Mouse (Mus musculus) forebrain, embryonic 12.5 days (tissue): ENCODE measurements around the gene Ttc8. TPM values are rescaled to one million over a fixed set of nuclear protein-coding genes. Genes with fewer than 3 reads are reported as not detected.
A peak's percentile ranks its signal among the peaks of the same experiment; 100 is the strongest.

ENCODE experiments used
- ATAC-seq: fragments of 200-750 bp; cut with Nextera tagmentation; 2 replicates; pipeline ENCODE4 v1.8.0; 2017; ENCODE audit warnings: moderate TSS enrichment; ENCODE audit not compliant: low FRiP score
- H3K27ac ChIP-seq: fragments of 300-500 bp; sonication (generic); 2 replicates; pipeline ENCODE4 v1.5.1; 2016; ENCODE audit warnings: mild to moderate bottlenecking
- H3K27me3 ChIP-seq: fragments of 300-500 bp; sonication (generic); 2 replicates; pipeline ENCODE4 v1.6.1; 2016; ENCODE audit warnings: mild to moderate bottlenecking
- H3K36me3 ChIP-seq: fragments of 300-500 bp; sonication (generic); replicated peaks from 2 replicates; pipeline ENCODE4 v1.6.1; 2016; ENCODE audit warnings: mild to moderate bottlenecking
- H3K4me1 ChIP-seq: fragments of 300-500 bp; sonication (generic); 2 replicates; pipeline ENCODE4 v1.6.1; 2016
- H3K4me2 ChIP-seq: fragments of 300-500 bp; sonication (generic); 2 replicates; pipeline ENCODE4 v1.6.1; 2016; ENCODE audit warnings: mild to moderate bottlenecking, moderate library complexity
- H3K4me3 ChIP-seq: fragments of 300-500 bp; sonication (generic); replicated peaks from 2 replicates; pipeline ENCODE4 v1.5.1; 2016; ENCODE audit warnings: mild to moderate bottlenecking
- H3K9ac ChIP-seq: fragments of 300-500 bp; sonication (generic); 2 replicates; pipeline ENCODE4 v1.6.1; 2016; ENCODE audit warnings: mild to moderate bottlenecking
- H3K9me3 ChIP-seq: fragments of 300-500 bp; sonication (generic); 2 replicates; pipeline ENCODE4 v1.6.1; 2016
- WGBS: fragments of 180-500 bp; shearing (Covaris S2); methylation state at CpG from one replicate; pipeline ENCODE4 v1.1.7; 2016; 5-methylcytosine and 5-hydroxymethylcytosine counted together
- polyA plus RNA-seq: library from polyadenylated mRNA; unstranded; fragments of >200 nt; fragmentation: Nextera tagmentation; extraction: Ambion mirVana; gene quantifications from 2 replicates; pipeline ENCODE4 v1.2.1, GENCODE M21; 2016

Gene Ttc8
- polyA plus RNA-seq, 1 experiment from 2014 or later: 44.9 TPM

DNA sequence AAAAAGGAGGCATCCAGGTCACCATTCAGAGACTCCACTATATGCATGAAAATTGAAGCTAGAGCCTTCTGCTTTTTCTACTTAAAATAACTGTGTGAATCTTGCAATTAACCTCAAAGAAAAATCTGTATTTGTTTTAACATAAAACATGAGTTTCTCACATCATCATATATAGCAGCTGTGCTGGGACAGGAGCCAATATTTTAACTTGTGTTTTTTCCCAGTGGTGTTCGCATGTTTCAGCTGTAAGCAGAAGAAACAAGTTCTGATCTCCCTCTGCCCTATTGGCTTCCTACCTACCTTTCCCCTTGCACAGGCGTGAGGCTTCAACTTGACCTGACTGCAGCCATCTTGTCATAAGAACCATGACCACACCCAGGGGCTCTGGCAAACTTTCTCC is 64.4 kb downstream of the Ttc8 start:
- Histone ChIP-seq H3K4me1 (no peaks in the 10 kb centered on the region), H3K4me3 (no peak overlapping the region), H3K27me3 (no peaks in the 10 kb centered on the region), H3K4me2 (no peak overlapping the region), H3K27ac (no peak overlapping the region), H3K9me3 (no peaks in the 10 kb centered on the region), H3K36me3 (peaks cover 28% of the 10 kb centered on the region), H3K9ac (no peak overlapping the region)
- 92% methylated on average over 2 of the region's 2 CpGs for WGBS
- ATAC-seq: no peak

- Histone ChIP-seq H3K4me2 (no peak overlapping the region), H3K9me3 (no peaks in the 10 kb centered on the region), H3K27me3 (no peaks in the 10 kb centered on the region), H3K4me1 (peaks cover 16% of the 10 kb centered on the region), H3K36me3 (no peaks in the 10 kb centered on the region), H3K27ac (peak overlapping the region; percentile 43), H3K9ac (no peak overlapping the region), H3K4me3 (no peak overlapping the region)
- WGBS: 42% methylated on average over 2 of the region's 2 CpGs
- no peak for ATAC-seq
Observed at GRCm38 (mm10) chr12:98991076-98991829, 70.9 kb downstream of the Ttc8 start.

DNA sequence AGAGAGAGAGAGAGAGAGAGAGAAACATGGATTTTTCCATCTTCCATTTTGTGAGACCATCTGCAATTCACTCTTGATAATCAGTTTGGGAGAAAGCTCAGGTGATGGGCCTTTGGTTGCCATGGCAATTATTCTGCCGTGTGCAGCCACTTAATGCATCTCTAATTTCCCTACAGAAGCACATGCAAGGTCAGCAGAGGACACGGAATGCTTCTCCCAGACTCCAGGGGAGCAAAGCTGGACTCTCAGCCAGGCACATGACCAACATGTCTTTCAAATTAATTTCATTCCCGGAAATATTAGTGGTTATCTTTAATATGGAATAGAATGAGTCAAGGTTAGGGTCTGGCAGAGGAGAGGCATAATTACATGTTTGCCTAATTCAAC is 71.4 kb downstream of the Ttc8 start:
- H3K4me1 ChIP-seq: peaks cover 22% of the 10 kb centered on the region
- H3K9me3 ChIP-seq: no peaks in the 10 kb centered on the region
- no peaks in the 10 kb centered on the region for H3K36me3 ChIP-seq
- ATAC-seq: peak; percentile 53; the same call in 1 of the 2 replicates
- no peak overlapping the region for H3K9ac ChIP-seq
- H3K4me2 ChIP-seq: no peak overlapping the region
- H3K27me3 ChIP-seq: no peaks in the 10 kb centered on the region
- WGBS: 75% methylated on average over 3 of the region's 3 CpGs
- H3K4me3 ChIP-seq: no peak overlapping the region
- H3K27ac ChIP-seq: peak overlapping the region; percentile 43

DNA sequence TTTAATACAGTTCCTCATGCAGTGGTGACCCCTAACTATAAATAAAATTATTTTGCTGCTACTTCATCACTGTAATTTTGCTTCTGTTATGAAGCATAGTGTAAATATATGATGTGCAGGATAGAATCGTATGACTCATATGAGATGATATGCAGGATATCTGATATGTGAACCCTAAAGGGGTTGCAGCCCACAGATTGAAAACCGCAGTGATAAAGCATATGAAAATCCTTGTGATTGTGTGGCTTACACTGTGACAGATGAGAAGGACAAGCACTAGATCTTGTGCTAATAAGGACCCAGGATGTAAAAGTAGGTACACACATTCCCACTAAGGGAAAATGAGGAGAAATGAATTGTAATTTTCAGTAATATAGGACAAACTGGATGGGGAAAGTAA is 73.4 kb downstream of the Ttc8 start:
- ATAC-seq: no peak
- Histone ChIP-seq H3K9ac (no peak overlapping the region), H3K36me3 (no peaks in the 10 kb centered on the region), H3K4me3 (no peak overlapping the region), H3K4me1 (peaks cover 25% of the 10 kb centered on the region), H3K27ac (no peak overlapping the region), H3K4me2 (no peak overlapping the region), H3K27me3 (no peaks in the 10 kb centered on the region), H3K9me3 (no peaks in the 10 kb centered on the region)
- WGBS: 98% methylated on average over 2 of the region's 2 CpGs

DNA sequence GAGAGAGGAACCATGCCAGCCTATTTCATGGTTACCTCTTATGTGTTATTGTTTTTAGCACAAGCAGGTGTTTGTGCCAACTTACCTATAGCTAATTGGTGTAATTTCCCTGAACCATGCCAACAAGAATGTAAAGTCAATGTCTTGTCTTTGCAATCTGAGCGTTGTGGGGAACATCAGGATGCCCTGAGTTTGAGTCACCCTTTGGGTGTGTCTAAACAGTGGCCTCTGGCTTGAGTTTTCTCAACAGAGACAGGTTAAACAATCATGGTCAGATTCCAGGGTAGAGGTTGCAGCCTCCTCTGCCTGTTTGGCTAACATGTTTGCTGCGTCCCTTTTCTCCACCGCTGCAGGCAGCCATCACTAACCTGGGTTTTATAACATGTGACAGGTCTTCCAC is 74.0 kb downstream of the Ttc8 start:
- Histone ChIP-seq H3K4me3 (no peak overlapping the region), H3K27me3 (no peaks in the 10 kb centered on the region), H3K9ac (no peak overlapping the region), H3K4me2 (no peak overlapping the region), H3K4me1 (peaks cover 25% of the 10 kb centered on the region), H3K27ac (no peak overlapping the region), H3K9me3 (no peaks in the 10 kb centered on the region), H3K36me3 (no peaks in the 10 kb centered on the region)
- 95% methylated on average over 3 of the region's 3 CpGs for WGBS
- ATAC-seq: no peak

DNA sequence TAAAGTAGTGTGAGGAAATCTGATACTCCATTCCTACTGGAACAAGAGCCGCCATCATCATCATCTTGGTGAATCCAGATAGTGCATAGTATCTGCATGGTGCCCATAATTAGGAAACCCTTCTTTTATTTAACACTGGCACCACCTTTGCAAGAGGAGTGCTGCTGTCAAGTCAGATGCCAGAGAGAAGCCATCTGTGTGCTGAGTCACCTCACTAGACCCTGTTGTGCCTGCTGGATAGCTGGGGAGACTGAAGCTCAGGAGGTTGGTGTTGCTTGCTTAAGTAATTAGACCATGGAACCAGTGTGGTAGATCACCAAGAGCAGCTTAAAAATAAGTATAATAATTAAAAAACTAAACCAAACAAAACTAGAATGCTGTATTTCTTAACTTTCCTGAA is 75.5 kb downstream of the Ttc8 start:
- no peaks in the 10 kb centered on the region for H3K36me3 ChIP-seq

DNA sequence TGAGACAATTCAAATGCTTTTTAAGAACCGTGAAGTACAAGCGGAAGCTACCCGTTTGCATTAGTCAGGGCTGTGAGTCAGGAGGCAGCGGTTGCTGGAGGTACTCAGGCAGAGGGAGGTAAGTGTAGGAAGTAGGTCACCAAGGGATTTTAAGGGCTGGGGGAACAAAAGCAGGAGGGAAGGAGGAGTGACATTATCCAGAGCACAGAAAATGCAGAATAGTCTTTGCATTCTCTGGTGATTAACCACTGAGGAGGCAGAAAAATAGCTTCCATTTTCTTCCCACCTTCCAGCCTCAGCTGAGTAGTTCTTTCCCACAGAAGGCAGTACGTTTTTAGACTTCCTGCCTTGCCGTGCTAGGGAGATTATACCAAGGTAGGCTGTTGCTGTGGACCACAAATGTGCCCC is 76.2 kb downstream of the Ttc8 start:
- no peak overlapping the region for H3K27ac ChIP-seq
- WGBS: 29% methylated on average over 6 of the region's 6 CpGs
- no peak overlapping the region for H3K9ac ChIP-seq
- no peak for ATAC-seq
- no peak overlapping the region for H3K4me3 ChIP-seq
- no peaks in the 10 kb centered on the region for H3K27me3 ChIP-seq
- no peaks in the 10 kb centered on the region for H3K9me3 ChIP-seq
- no peak overlapping the region for H3K4me2 ChIP-seq
- H3K36me3 ChIP-seq: no peaks in the 10 kb centered on the region
- peaks cover 14% of the 10 kb centered on the region for H3K4me1 ChIP-seq

More for the DNA sequence above, 75.5 kb downstream of the Ttc8 start:
- no peaks in the 10 kb centered on the region for H3K27me3 ChIP-seq
- no peak for ATAC-seq
- H3K9ac ChIP-seq: no peak overlapping the region
- WGBS: 84% methylated on average over 1 of the region's 1 CpGs
- H3K27ac ChIP-seq: no peak overlapping the region
- H3K9me3 ChIP-seq: no peaks in the 10 kb centered on the region
- peaks cover 20% of the 10 kb centered on the region for H3K4me1 ChIP-seq
- H3K4me3 ChIP-seq: no peak overlapping the region
- H3K4me2 ChIP-seq: no peak overlapping the region

GRCm38 (mm10) chr12:98997046-98997445 is 76.7 kb downstream of the Ttc8 start:
- no peak for ATAC-seq
- Histone ChIP-seq H3K4me1 (peaks cover 9% of the 10 kb centered on the region), H3K4me2 (no peak overlapping the region), H3K9me3 (no peaks in the 10 kb centered on the region), H3K27ac (no peak overlapping the region), H3K36me3 (no peaks in the 10 kb centered on the region), H3K27me3 (no peaks in the 10 kb centered on the region), H3K9ac (no peak overlapping the region), H3K4me3 (no peak overlapping the region)
- WGBS: 92% methylated on average over 5 of the region's 5 CpGs

DNA sequence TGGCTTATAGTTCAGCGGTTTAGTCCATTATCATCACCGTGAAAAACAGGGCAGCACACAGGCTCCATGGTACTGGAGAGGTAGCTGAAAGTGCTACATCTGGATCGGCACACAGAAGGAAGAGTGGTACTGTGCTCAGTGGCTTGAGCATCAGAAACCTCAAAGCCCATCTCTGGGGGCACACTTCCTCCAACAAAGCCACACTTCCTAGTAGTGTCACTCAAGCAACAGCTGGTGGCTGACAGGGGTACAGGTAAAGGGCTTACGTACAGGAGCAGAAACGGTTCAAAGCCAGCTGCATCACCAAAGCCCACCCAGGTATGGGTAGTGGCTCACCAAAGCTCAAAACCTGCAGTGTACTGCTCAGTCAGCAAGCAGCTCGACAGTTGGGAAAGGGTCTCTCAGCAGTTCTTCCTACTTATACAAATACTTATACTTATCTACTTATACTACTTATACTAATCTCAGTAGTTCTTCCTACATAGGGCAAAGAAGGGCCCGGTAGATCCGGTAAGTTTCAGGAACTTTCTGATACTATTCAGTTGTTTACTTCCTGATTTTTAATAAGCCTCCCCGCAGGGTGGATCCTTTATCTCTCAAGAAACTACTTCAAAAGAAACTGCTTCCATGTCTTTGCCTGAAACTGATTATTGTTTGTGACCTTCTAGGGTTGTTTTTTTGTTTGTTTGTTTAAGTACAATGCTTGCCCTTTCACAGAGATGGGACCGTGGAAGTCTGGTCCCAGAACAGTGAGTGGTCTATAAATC is 78.5 kb downstream of the Ttc8 start:
- no peak overlapping the region for H3K27ac ChIP-seq

GRCm38 (mm10) chr12:99000310-99000709 is 79.9 kb downstream of the Ttc8 start:
- H3K4me3 ChIP-seq: no peak overlapping the region
- peaks cover 9% of the 10 kb centered on the region for H3K4me1 ChIP-seq
- no peak for ATAC-seq
- no peaks in the 10 kb centered on the region for H3K27me3 ChIP-seq
- no peaks in the 10 kb centered on the region for H3K9me3 ChIP-seq
- H3K27ac ChIP-seq: no peak overlapping the region
- no peaks in the 10 kb centered on the region for H3K36me3 ChIP-seq
- 75% methylated on average over 2 of the region's 2 CpGs for WGBS
- no peak overlapping the region for H3K4me2 ChIP-seq
- H3K9ac ChIP-seq: no peak overlapping the region

More for the DNA sequence above, 78.5 kb downstream of the Ttc8 start:
- Histone ChIP-seq H3K4me1 (peaks cover 9% of the 10 kb centered on the region), H3K4me2 (no peak overlapping the region), H3K4me3 (no peak overlapping the region), H3K9ac (no peak overlapping the region), H3K27me3 (no peaks in the 10 kb centered on the region), H3K36me3 (no peaks in the 10 kb centered on the region), H3K9me3 (no peaks in the 10 kb centered on the region)
- 91% methylated on average over 10 of the region's 10 CpGs for WGBS
- ATAC-seq: no peak

- no peak for ATAC-seq
- H3K4me2 ChIP-seq: no peak overlapping the region
Observed at GRCm38 (mm10) chr12:99003046-99003445, 82.7 kb downstream of the Ttc8 start.

DNA sequence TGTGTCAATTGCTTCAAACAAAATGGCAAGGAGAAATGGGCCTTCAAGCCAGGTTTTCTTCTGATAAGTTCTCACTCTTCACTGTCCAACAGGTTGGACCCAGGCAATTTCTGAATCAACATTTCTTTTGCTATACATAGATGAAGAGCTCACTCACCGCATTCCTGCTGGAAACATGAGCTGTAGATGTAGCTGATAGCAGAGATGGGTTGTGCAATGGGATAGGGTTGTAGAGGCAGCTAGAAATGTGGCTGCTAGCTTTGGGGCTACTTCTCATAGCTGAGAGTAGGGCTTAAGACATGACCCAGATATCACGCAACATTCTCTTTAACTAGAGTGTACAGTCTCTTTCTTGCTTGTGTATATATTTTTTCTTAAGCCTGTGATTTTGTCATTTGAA is 84.4 kb downstream of the Ttc8 start:
- no peak for ATAC-seq
- H3K27ac ChIP-seq: no peak overlapping the region
- no peak overlapping the region for H3K4me3 ChIP-seq
- no peak overlapping the region for H3K4me2 ChIP-seq
- H3K4me1 ChIP-seq: peaks cover 10% of the 10 kb centered on the region
- H3K36me3 ChIP-seq: no peaks in the 10 kb centered on the region
- no peaks in the 10 kb centered on the region for H3K27me3 ChIP-seq
- no peak overlapping the region for H3K9ac ChIP-seq
- H3K9me3 ChIP-seq: no peaks in the 10 kb centered on the region
- 95% methylated on average over 2 of the region's 2 CpGs for WGBS

More at GRCm38 (mm10) chr12:99003046-99003445, 82.7 kb downstream of the Ttc8 start:
- H3K9ac ChIP-seq: no peak overlapping the region
- H3K4me3 ChIP-seq: no peak overlapping the region
- H3K4me1 ChIP-seq: no peaks in the 10 kb centered on the region
- H3K27ac ChIP-seq: no peak overlapping the region
- 83% methylated on average over 4 of the region's 4 CpGs for WGBS
- H3K36me3 ChIP-seq: no peaks in the 10 kb centered on the region
- H3K27me3 ChIP-seq: no peaks in the 10 kb centered on the region
- H3K9me3 ChIP-seq: no peaks in the 10 kb centered on the region

GRCm38 (mm10) chr12:99008786-99009185 is 88.4 kb downstream of the Ttc8 start:
- H3K9me3 ChIP-seq: no peaks in the 10 kb centered on the region
- no peaks in the 10 kb centered on the region for H3K36me3 ChIP-seq
- H3K27ac ChIP-seq: peak overlapping the region; percentile 87
- no peak overlapping the region for H3K4me2 ChIP-seq
- no peaks in the 10 kb centered on the region for H3K27me3 ChIP-seq
- peaks cover 33% of the 10 kb centered on the region for H3K4me1 ChIP-seq
- H3K9ac ChIP-seq: no peak overlapping the region
- WGBS: 42% methylated on average over 1 of the region's 1 CpGs
- H3K4me3 ChIP-seq: no peak overlapping the region
- no peak for ATAC-seq
